Mouse (Mus musculus) lung, postnatal 0 days (tissue): ENCODE results near the gene Hs6st3.

Experiments used
- CTCF ChIP-seq: IDR thresholded peaks from 2 replicates; pipeline ENCODE4 v1.5.1; 2016; ENCODE audit warnings: antibody characterized with exemption, mild to moderate bottlenecking
- EP300 ChIP-seq: IDR thresholded peaks from 2 replicates; pipeline ENCODE4 v1.6.1; 2016; ENCODE audit warnings: antibody characterized with exemption, mild to moderate bottlenecking, control low read depth

DNA sequence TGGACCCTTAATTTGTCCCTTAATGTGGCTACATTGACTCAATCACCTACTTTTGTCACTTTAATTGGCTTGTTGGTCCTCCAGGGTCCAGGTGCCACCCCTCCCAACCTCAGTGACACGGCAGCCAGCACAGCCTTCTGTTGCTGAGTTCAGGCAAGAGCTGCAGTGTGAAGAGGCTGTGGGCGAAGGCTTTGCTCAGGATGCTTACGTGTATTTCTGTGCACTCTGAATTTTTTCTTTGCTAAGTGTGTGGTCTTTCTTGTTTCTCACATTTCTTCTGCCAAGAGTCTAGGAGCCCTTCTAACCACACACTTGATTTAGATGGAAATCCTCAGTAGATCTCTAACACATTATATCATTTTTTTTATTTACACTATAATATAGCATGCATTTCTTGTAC is 168.3 kb downstream of the Hs6st3 start:
- TF ChIP-seq CTCF (no peak), EP300 (no peak)
